ENCODE assay signal across 8 mouse cellular contexts in the genomic region with DNA sequence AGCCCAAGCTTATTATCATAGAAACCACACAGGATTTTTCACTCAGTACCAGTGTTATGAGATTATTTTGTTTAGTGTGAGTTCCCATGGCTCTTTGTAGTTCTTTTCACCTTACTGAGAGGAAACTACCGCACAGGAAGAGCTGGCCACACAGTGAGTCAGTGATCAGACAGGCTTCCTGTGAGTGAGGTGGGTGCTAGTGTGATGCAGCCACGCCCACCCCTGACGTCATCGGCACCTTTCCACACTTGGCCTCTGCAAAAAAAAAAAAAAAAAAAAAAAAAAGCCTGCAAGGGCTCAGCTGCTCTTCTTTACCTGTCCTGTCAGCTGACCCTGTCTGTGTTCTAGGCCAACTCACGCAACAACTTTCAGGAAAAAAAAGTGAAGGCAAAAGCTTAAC. TPM values are rescaled to one million over a fixed set of nuclear protein-coding genes. Genes with fewer than 3 reads are reported as not detected.
DNase-seq lines count a peak whose midpoint lies in the region; ATAC-seq and TF ChIP-seq lines count a peak whose summit lies in the region.
"Had no signal": no experiment of that assay in that cellular context is flagged by ENCODE, and none has a peak within 500 bp of the region (broad histone marks: within the 10 kb centered on the region; RNA-seq: fewer than 3 reads in every experiment).

No protein-coding gene starts in this region.

- TF ChIP-seq EP300 in lung, postnatal 0 days (IDR thresholded peaks at IDR 0.05), result no peak

- H3K4me3 ChIP-seq in heart, embryonic 12.5 days, result 0 out of 2 replicates have a peak overlapping the region, but pooled peaks have one; percentile 13
- 0 out of 2 replicates have a peak overlapping the region, but pooled peaks have one; percentile 8 for H3K4me3 ChIP-seq in lung, postnatal 0 days (ENCODE audit: low read depth, low read length)

- peaks cover 8% of the 10 kb centered on the region for H3K4me1 ChIP-seq in heart, embryonic 12.5 days (replicated peaks)
- H3K4me1 ChIP-seq in lung, postnatal 0 days (ENCODE audit: insufficient read depth, low read depth, low read length), result no peaks in the 10 kb centered on the region; the same call in 1 of the 2 replicates

- H3K27ac ChIP-seq in heart, embryonic 12.5 days (ENCODE audit: poor library complexity, severe bottlenecking), result no peak overlapping the region
- no peak overlapping the region for H3K27ac ChIP-seq in lung, postnatal 0 days (ENCODE audit: low read length)

- H3K36me3 ChIP-seq in heart, embryonic 12.5 days, result no peaks in the 10 kb centered on the region
- H3K36me3 ChIP-seq in lung, postnatal 0 days (ENCODE audit: insufficient read depth, low read length), result no peaks in the 10 kb centered on the region

- ATAC-seq in CD4-positive, CD25-positive, alpha-beta regulatory T cell, adult 4 months, result peak; percentile 90
- peak; percentile 82 for ATAC-seq in heart, embryonic 12.5 days (ENCODE audit: insufficient number of reproducible peaks, low FRiP score)
- peak; percentile 63 for ATAC-seq in lung, postnatal 0 days
- no peak for ATAC-seq in cerebellum, adult (ENCODE audit: insufficient number of reproducible peaks, low FRiP score, low TSS enrichment)

- H3K4me2 ChIP-seq in heart, embryonic 12.5 days, result peak overlapping the region; percentile 54; the same call in 1 of the 2 replicates
- no peak overlapping the region; the same call in 1 of the 2 replicates for H3K4me2 ChIP-seq in lung, postnatal 0 days (replicated peaks; ENCODE audit: low read depth, low read length)

- H3K9me3 ChIP-seq in heart, embryonic 12.5 days (replicated peaks), result no peaks in the 10 kb centered on the region
- H3K9me3 ChIP-seq in lung, postnatal 0 days (ENCODE audit: low read length), result no peaks in the 10 kb centered on the region

- TF ChIP-seq CTCF in lung, postnatal 0 days (IDR thresholded peaks at IDR 0.05), result no peak

- peak; percentile 27 for DNase-seq in 3134 (ENCODE audit: extremely low read depth, insufficient read length, low spot score)
- DNase-seq in lung, postnatal 0 days (ENCODE audit: low spot score), result peak; percentile 66
- DNase-seq in thymus, adult 18-20 months, result peak; percentile 76 to 86
- no peak for DNase-seq in retina, embryonic 14.5 days (ENCODE audit: low spot score)

- H3K9ac ChIP-seq in heart, embryonic 12.5 days, result no peak overlapping the region
- no peak overlapping the region for H3K9ac ChIP-seq in lung, postnatal 0 days (replicated peaks; ENCODE audit: low read depth)

- WGBS in heart, embryonic 12.5 days, result 43% methylated on average over 5 of the region's 5 CpGs
- WGBS in lung, postnatal 0 days, result 30% methylated on average over 5 of the region's 5 CpGs

- no peaks in the 10 kb centered on the region for H3K27me3 ChIP-seq in heart, embryonic 12.5 days (replicated peaks)
- H3K27me3 ChIP-seq in lung, postnatal 0 days (replicated peaks; ENCODE audit: insufficient read depth, low read length), result no peaks in the 10 kb centered on the region

RNA-seq across cellular contexts. Expression of gene Fasl, which starts 21.6 kb away (rescaled TPM):
- polyA plus RNA-seq in CD4-positive, CD25-positive, alpha-beta regulatory T cell, adult 4 months (2017; shearing (Covaris generic)), result 10 to 100 TPM; 10.7 to 12.7 TPM
- not detected in 2 replicates for polyA plus RNA-seq in heart, embryonic 12.5 days (2016; fragmentation: Nextera tagmentation; extraction: Ambion mirVana)
- polyA plus RNA-seq in lung, postnatal 0 days (2015; fragmentation: Nextera tagmentation; extraction: Ambion mirVana), result 0.10 and 0.11 TPM in 2 replicates
- polyA plus RNA-seq: embryonic facial prominence, embryonic 11.5 days had no signal

Comparison
In these comparisons a context has a peak if more than half of its experiments do, and no peak if none do; other contexts are left out.
1. RNA of gene Fasl, which starts 21.6 kb away (polyA plus RNA-seq): 10.7 to 12.7 TPM in CD4-positive, CD25-positive, alpha-beta regulatory T cell, adult 4 months; 0.10 to 0.11 TPM in lung, postnatal 0 days and not detected in heart, embryonic 12.5 days; every median in the first group is over 10 times any median in the second.